Mouse (Mus musculus): ENCODE measurements around the gene Prpf8. TPM values are rescaled to one million over a fixed set of nuclear protein-coding genes. Genes with fewer than 3 reads are reported as not detected.
A peak's percentile ranks its signal among the peaks of the same experiment; 100 is the strongest.

Gene Prpf8
- polyA plus RNA-seq, 1 experiment from 2014 or later: 66.2 TPM

DNA sequence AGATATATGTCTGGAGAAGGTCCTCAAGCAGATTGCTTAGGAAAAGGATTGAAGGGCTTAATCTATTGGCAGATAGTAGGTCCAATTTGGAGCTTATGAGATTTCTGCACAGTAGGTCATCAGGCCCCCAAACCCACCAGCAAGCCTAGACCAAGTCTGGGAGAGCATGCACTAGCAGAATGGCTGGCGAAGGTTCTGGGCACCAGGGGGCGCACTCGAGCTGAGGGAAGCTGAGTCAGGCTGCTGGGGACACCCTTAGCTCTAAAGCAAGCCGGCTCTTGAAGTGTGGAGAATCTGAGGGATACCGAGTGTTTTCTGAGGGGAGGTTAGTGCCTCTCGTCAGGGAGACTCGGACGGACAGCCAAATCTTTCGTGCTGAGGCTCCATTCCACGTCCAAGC, 43.7 kb downstream of the Prpf8 start:
- no peaks in the 10 kb centered on the region for H3K27me3 ChIP-seq (ENCODE audit: insufficient read depth, low read length)
- H3K9me3 ChIP-seq (ENCODE audit: low read length): no peaks in the 10 kb centered on the region
- H3K9ac ChIP-seq (replicated peaks; ENCODE audit: low read length): peak overlapping the region; percentile 80
- H3K27ac ChIP-seq (ENCODE audit: low read length): no peak overlapping the region
- 0% methylated on average over 10 of the region's 10 CpGs for WGBS
- peak; percentile 69; the same call in 1 of the 2 replicates for ATAC-seq (ENCODE audit: low FRiP score, low TSS enrichment)
- peaks cover 25% of the 10 kb centered on the region for H3K4me1 ChIP-seq (ENCODE audit: insufficient read depth, low read length)
- H3K36me3 ChIP-seq (ENCODE audit: insufficient read depth, low read length): no peaks in the 10 kb centered on the region
- peak overlapping the region; percentile 100 for H3K4me2 ChIP-seq (replicated peaks; ENCODE audit: low read depth, low read length)
- H3K4me3 ChIP-seq (ENCODE audit: low read length): peak overlapping the region; percentile 78

DNA sequence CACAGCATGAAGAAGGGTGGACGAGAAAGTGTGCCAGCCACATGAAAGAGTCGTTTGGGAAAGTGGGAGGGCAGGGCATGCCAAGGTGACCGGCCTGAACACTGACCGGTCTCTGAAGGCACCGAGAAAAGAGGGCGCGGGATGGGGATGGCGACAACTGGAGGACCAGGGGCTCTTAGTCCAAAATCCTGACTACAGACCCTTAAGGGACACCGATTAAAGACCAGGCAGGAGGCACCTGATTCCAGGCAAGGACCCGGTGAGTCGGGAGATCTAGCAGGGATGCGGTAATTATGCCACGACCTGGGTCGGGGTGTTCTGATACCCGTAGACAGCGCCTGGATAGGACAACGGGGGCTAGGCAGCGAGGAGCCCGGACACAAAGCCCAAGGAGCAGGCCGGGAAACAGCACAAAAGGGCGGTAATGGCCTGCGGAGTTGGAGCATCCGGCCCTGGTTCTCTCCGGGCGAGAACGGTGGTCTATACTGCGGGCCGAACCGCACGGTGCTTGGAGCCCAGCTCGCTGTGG, 44.3 kb downstream of the Prpf8 start:
- WGBS: 0% methylated on average over 31 of the region's 31 CpGs
- peak; percentile 7 for ATAC-seq (ENCODE audit: low FRiP score, low TSS enrichment)
- H3K4me3 ChIP-seq (ENCODE audit: low read length): peak overlapping the region; percentile 78

DNA sequence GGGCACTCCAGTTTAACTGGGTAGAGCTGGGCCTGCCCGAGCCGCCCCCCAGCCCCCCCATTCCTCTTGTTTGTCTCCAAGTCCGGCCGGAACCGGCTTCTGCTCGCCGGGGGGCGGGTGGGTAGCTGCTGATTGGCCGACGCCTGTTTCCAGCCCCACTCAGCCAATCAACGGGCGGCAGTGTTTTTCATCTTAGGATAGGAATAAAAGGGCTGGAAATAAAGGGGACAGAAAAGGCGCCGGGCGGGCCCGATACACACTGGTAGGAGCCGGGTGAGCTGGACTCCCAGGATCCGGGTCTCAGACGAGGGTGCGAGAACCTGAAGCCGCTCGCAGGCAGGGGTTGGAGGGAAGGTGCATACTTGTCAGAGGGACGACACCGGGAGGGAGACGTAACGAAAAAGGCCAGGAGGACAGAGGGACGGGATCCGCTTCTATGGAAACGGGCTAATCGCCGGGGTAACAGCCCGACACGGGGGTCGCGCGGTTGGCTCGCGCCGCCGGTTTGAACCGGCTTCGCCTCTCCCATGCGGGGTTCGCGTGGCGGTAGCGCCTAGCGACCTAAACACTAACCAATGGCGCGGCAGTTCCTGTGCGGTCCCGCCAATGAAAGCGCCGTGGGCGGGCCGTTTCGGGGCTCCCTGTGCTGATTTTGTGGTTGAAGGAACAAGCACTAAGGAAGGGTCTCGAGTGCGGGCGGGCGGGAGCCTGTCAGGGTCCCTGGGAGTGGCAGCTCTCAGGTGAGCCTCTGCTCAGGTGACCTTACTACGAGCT, 45.0 kb downstream of the Prpf8 start, which contains the start of gene Slc43a2:
Slc43a2 (plus strand) TSS at position 226 of the 774 bp plus-strand sequence.
- peak within 1 kb of the TSS; percentile 78 for H3K4me3 ChIP-seq (ENCODE audit: low read length)
- peak within 1 kb of the TSS; percentile 80 for H3K9ac ChIP-seq (replicated peaks; ENCODE audit: low read length)
- no peaks in the 10 kb centered on the region for H3K27me3 ChIP-seq (ENCODE audit: insufficient read depth, low read length)
- H3K4me2 ChIP-seq (replicated peaks; ENCODE audit: low read depth, low read length): peak within 1 kb of the TSS; percentile 100
- peaks cover 28% of the 10 kb centered on the region for H3K4me1 ChIP-seq (ENCODE audit: insufficient read depth, low read length)
- H3K9me3 ChIP-seq (ENCODE audit: low read length): no peaks in the 10 kb centered on the region
- H3K36me3 ChIP-seq (ENCODE audit: insufficient read depth, low read length): no peaks in the 10 kb centered on the region
- under 1% methylated on average over 62 of the region's 62 CpGs for WGBS
- ATAC-seq (ENCODE audit: low FRiP score, low TSS enrichment): peak; percentile 90
- H3K27ac ChIP-seq (ENCODE audit: low read length): peak within 1 kb of the TSS; percentile 88

More for the DNA sequence above, 44.3 kb downstream of the Prpf8 start:
- no peaks in the 10 kb centered on the region for H3K27me3 ChIP-seq (ENCODE audit: insufficient read depth, low read length)
- H3K9ac ChIP-seq (replicated peaks; ENCODE audit: low read length): peak overlapping the region; percentile 80
- H3K4me2 ChIP-seq (replicated peaks; ENCODE audit: low read depth, low read length): peak overlapping the region; percentile 100
- H3K9me3 ChIP-seq (ENCODE audit: low read length): no peaks in the 10 kb centered on the region
- H3K27ac ChIP-seq (ENCODE audit: low read length): peak overlapping the region; percentile 88
- no peaks in the 10 kb centered on the region for H3K36me3 ChIP-seq (ENCODE audit: insufficient read depth, low read length)
- H3K4me1 ChIP-seq (ENCODE audit: insufficient read depth, low read length): peaks cover 28% of the 10 kb centered on the region

DNA sequence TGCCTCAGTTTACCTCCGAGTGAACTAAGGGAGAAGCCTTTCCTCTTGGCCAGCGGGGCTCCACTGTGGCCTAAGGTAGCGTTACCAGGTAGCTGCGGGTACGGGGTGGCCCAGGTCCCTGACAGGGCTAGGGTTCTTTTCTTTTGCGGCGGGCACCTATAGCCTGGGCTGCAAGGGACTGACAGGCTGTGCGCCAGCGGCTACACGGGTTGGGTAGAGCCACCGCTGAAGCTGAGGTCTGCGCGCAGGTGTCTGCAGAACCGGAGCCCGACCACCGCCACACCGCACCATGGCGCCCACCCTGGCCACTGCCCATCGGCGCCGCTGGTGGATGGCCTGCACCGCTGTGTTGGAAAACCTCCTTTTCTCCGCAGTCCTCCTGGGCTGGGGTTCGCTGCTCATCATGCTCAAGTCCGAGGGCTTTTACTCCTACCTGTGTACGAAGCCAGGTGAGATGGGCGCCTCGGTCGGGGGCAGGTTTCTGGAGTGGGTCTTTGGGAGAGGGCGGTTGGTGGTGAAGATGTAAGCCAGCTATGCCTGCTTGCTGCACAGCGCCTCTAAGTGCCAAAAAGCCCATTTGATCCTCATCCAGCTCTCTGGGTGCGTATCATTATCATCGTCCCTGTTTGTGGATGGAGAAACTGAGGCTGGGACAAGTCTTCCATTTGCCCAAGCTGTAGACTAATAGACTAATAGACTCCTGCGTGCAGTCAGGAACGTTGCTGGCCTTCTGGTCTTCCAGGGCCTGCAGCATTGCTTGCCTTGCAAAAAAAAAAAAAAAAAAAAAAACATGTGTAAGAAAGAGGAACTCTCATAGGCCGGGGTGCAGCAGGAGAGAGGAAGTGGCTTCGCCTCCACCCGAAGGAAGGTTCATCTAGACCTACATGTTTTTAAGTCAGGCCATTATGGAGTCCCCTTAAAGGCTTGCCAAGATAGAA, 46.0 kb downstream of the Prpf8 start:
- no peaks in the 10 kb centered on the region for H3K9me3 ChIP-seq (ENCODE audit: low read length)

DNA sequence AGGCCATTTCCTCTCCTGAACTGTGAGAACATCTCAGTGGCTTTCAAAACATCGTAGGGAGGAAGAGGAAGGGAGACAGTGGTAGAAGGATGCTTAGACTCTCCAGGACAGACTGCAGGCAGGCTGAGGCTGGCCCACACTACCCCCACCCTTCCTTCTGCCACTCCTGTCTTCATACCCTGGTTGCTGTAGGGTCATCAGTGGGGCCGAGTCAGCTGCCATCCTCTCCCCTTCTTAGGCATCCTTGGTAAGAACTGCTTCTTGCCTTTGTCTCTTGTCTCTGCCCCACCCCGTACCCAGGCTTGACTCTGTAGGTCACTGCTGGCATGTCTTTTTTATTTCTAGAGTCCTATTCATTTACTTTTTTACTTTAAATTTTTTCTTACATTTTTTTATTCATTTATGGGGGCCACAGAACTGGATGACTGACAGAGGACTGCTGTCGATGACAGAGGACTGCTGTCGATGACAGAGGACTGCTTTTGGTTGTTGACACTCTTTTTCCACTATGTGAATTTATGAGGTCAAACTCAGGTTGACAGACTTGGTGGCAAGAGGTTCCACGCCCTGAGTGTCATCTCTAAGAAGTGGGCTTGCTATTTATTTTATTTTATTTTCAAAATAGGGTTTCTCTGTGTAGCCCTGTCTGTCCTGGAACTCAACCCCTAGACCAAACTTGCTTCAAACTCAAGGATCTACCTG, 46.8 kb downstream of the Prpf8 start:
- Histone ChIP-seq H3K36me3 (ENCODE audit: insufficient read depth, low read length) (no peaks in the 10 kb centered on the region), H3K27me3 (ENCODE audit: insufficient read depth, low read length) (no peaks in the 10 kb centered on the region), H3K9me3 (ENCODE audit: low read length) (no peaks in the 10 kb centered on the region), H3K4me3 (ENCODE audit: low read length) (peak overlapping the region; percentile 78; the same call in 1 of the 2 replicates), H3K27ac (ENCODE audit: low read length) (no peak overlapping the region), H3K4me2 (replicated peaks; ENCODE audit: low read depth, low read length) (peak overlapping the region; percentile 100), H3K9ac (replicated peaks; ENCODE audit: low read length) (peak overlapping the region; percentile 80; the same call in 1 of the 2 replicates), H3K4me1 (ENCODE audit: insufficient read depth, low read length) (peaks cover 40% of the 10 kb centered on the region)
- WGBS: 69% methylated on average over 6 of the region's 6 CpGs
- ATAC-seq (ENCODE audit: low FRiP score, low TSS enrichment): no peak

More for the DNA sequence above, 46.0 kb downstream of the Prpf8 start:
- ATAC-seq (ENCODE audit: low FRiP score, low TSS enrichment): 0 out of 2 replicates have a peak, but pooled peaks have one; percentile 2
- H3K27me3 ChIP-seq (ENCODE audit: insufficient read depth, low read length): no peaks in the 10 kb centered on the region
- 0 out of 2 replicates have a peak overlapping the region, but pooled peaks have one; percentile 24 for H3K27ac ChIP-seq (ENCODE audit: low read length)
- 15% methylated on average over 37 of the region's 38 CpGs for WGBS
- peak overlapping the region; percentile 78 for H3K4me3 ChIP-seq (ENCODE audit: low read length)
- H3K4me1 ChIP-seq (ENCODE audit: insufficient read depth, low read length): peaks cover 32% of the 10 kb centered on the region
- H3K36me3 ChIP-seq (ENCODE audit: insufficient read depth, low read length): no peaks in the 10 kb centered on the region
- H3K4me2 ChIP-seq (replicated peaks; ENCODE audit: low read depth, low read length): peak overlapping the region; percentile 100
- peak overlapping the region; percentile 80 for H3K9ac ChIP-seq (replicated peaks; ENCODE audit: low read length)

DNA sequence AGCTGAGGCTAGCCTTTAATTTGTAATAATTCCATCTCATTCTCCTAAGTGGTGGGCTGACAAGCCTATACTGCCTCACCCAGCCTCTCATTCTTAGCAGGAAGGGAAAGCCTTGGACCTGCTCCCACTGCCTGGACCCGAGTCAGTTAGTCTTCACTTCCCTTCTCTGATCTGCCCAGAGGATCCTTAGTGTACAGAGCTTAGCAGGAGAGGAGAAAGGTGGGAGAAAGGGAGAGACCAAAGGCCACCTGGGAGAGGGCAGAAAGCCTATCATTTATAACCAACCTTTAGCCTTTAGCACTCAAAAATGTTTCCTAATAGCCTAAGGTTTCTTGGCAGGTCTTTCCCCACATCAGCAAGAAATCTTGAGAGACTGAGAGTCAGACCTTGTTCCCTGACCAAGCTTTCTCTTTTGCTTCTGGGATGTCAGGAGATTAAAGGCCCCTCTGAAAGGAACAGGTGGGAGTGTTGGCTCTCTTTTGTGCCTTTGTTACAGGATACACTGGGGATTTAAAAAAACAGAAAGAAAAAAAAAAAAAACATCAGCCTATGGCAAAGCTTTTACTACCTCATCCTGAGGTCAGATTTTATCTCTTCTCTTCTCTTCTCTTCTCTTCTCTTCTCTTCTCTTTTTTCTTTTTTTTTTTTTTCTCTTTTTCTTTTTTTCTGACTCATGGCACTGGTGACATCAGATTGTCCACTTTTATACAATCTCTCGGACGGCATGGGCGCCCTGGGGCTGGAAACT, 47.8 kb downstream of the Prpf8 start:
- WGBS: 34% methylated on average over 4 of the region's 4 CpGs
- ATAC-seq (ENCODE audit: low FRiP score, low TSS enrichment): no peak
- H3K4me1 ChIP-seq (ENCODE audit: insufficient read depth, low read length): peaks cover 44% of the 10 kb centered on the region
- H3K27ac ChIP-seq (ENCODE audit: low read length): peak overlapping the region; percentile 41; the same call in 1 of the 2 replicates
- no peaks in the 10 kb centered on the region for H3K27me3 ChIP-seq (ENCODE audit: insufficient read depth, low read length)
- H3K9me3 ChIP-seq (ENCODE audit: low read length): no peaks in the 10 kb centered on the region
- peak overlapping the region; percentile 5; the same call in 1 of the 2 replicates for H3K4me3 ChIP-seq (ENCODE audit: low read length)
- H3K9ac ChIP-seq (replicated peaks; ENCODE audit: low read length): peak overlapping the region; percentile 44; the same call in 1 of the 2 replicates
- no peaks in the 10 kb centered on the region for H3K36me3 ChIP-seq (ENCODE audit: insufficient read depth, low read length)
- peak overlapping the region; percentile 32 for H3K4me2 ChIP-seq (replicated peaks; ENCODE audit: low read depth, low read length)

DNA sequence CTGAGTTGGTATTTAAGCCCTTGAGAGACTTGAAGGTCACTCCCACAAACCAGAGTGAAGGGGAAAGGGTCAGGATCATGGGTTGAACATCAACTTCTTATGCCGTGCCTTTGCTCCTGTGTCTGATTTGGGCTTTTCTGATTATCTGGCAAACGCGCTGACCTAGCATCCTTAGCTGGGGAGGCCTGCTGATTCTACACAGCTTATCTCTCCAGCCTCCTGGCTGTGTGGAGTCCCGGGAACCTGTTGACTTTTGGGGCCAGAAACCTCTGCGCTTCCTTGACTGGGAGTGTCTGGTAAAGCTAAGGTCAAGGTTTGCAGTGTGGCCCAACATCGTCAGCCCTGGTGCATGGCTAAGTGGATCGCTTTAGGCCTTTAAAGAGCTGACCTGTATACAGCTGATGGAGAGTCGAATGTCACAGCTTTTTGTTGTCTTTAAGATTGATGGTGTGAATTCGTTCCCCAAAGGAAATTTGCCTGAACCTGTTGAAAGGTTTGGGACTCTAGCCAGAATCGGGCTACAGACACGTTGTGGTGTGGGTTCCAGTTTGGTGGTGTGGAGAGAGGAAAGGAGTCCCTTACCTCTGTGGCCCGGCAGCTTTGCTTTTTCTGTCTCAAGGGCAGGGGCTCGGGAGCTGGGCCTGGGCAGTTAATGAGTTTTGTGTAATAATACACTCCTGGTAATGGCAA, 48.6 kb downstream of the Prpf8 start:
- no peak overlapping the region for H3K4me3 ChIP-seq (ENCODE audit: low read length)
- H3K9me3 ChIP-seq (ENCODE audit: low read length): no peaks in the 10 kb centered on the region
- H3K9ac ChIP-seq (replicated peaks; ENCODE audit: low read length): peak overlapping the region; percentile 44; the same call in 1 of the 2 replicates
- no peak for ATAC-seq (ENCODE audit: low FRiP score, low TSS enrichment)
- H3K4me2 ChIP-seq (replicated peaks; ENCODE audit: low read depth, low read length): peak overlapping the region; percentile 26; the same call in 1 of the 2 replicates
- WGBS: 20% methylated on average over 13 of the region's 13 CpGs
- H3K4me1 ChIP-seq (ENCODE audit: insufficient read depth, low read length): peaks cover 44% of the 10 kb centered on the region
- H3K27ac ChIP-seq (ENCODE audit: low read length): peak overlapping the region; percentile 41; the same call in 1 of the 2 replicates
- no peaks in the 10 kb centered on the region for H3K36me3 ChIP-seq (ENCODE audit: insufficient read depth, low read length)
- no peaks in the 10 kb centered on the region for H3K27me3 ChIP-seq (ENCODE audit: insufficient read depth, low read length)

DNA sequence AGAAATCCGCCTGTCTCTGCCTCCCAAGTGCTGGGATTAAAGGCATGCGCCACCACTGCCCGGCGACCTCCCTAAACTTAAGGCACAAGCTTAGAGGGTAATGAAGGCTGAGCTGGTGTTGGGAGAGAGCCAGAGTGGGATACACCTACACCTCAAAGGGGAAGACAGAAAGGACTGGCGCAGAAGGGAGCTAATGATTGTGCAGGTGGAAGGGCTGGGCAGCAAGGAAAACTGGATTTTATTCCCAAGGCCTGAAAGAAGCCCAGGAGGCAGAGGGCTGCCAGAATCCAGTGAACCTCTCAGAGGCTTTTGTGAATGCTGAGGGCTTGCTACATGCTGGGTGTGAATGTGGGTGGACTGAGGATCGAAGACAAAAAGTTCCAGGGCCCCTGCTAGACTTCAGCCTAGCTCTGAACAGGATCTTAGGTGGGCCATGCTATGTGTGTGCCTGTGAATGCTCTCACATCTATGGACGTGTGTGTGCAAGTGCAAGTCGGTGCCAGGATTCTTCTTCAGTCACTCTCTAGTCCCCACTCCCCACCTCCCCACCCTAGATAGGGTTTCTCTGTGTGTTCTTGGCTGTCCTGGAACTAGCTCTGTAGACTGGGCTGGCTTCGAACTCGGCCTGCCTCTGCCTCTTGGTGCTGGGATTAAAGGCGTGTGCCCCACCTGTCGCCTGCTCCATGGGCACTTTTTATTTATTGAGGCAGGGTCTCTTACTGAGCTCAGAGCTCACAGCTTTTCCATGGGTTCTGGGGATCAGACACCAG, 49.8 kb downstream of the Prpf8 start:
- Histone ChIP-seq H3K36me3 (ENCODE audit: insufficient read depth, low read length) (no peaks in the 10 kb centered on the region), H3K9me3 (ENCODE audit: low read length) (no peaks in the 10 kb centered on the region), H3K4me1 (ENCODE audit: insufficient read depth, low read length) (peaks cover 40% of the 10 kb centered on the region), H3K4me2 (replicated peaks; ENCODE audit: low read depth, low read length) (no peak overlapping the region), H3K27me3 (ENCODE audit: insufficient read depth, low read length) (no peaks in the 10 kb centered on the region), H3K9ac (replicated peaks; ENCODE audit: low read length) (no peak overlapping the region), H3K4me3 (ENCODE audit: low read length) (no peak overlapping the region), H3K27ac (ENCODE audit: low read length) (no peak overlapping the region)
- WGBS: 93% methylated on average over 12 of the region's 12 CpGs
- ATAC-seq (ENCODE audit: low FRiP score, low TSS enrichment): no peak
